Mouse (Mus musculus) brain, embryonic 14.5 days (tissue): ENCODE measurements around the gene Fntb.

Experiments used
- CTCF ChIP-seq: fragments of 200-500 bp; IDR thresholded peaks from 2 replicates; pipeline ENCODE4 v1.5.1; 2012; ENCODE audit warnings: inconsistent platforms, mild to moderate bottlenecking, moderate library complexity, borderline replicate concordance; ENCODE audit not compliant: insufficient read depth, insufficient read length; ENCODE audit errors: extremely low read depth
- POLR2A ChIP-seq: fragments of 200-500 bp; IDR thresholded peaks from 2 replicates; pipeline ENCODE4 v1.6.1; 2012; ENCODE audit warnings: mild to moderate bottlenecking, inconsistent platforms, borderline replicate concordance; ENCODE audit not compliant: poor library complexity, insufficient read depth, insufficient read length, severe bottlenecking; ENCODE audit errors: extremely low read depth

DNA sequence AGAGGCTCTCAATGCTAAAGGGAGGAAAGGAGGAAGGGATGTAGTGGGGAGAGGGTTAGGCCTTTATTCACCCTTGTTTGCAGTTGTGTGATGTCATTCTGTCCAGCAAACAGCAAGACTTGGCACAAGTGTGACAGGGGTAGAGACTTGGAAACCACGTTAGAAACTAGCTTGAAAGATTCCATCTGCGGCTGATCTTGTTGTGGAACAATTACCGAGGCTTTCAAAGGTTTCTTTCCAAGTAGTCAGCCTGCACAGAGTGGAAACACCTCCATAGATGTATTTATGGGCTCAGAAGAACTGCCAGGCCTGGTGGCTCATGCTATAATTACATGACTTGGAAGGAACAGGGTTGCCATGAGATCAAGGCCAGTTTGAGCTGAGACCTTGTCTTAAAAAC lies 43.4 kb upstream of the Fntb start:
- no peak for TF ChIP-seq CTCF
- TF ChIP-seq POLR2A: no peak
